Mouse (Mus musculus) kidney, postnatal 14 days (tissue): ENCODE data around the gene Ebf4.
"Not testable (repeated sequence)": the region's sequence is repeated elsewhere in the genome, so short reads cannot be mapped to it uniquely, and the experiment has no call there.

Source experiments
- DNase-seq: peaks from one replicate; pipeline ENCODE4 v3.0.0; 2022; ENCODE audit warnings: mixed read lengths

The Ebf4 gene

GRCm38 (mm10) chr2:130295331-130296133 lies 563 bp downstream of the Ebf4 start:
- peak; percentile 65 for DNase-seq

- DNase-seq = no peak
These were observed 1.3 kb downstream of the Ebf4 start for GRCm38 (mm10) chr2:130296134-130296745.

- no peak for DNase-seq
These were observed 2.6 kb downstream of the Ebf4 start for GRCm38 (mm10) chr2:130297580-130297979.

GRCm38 (mm10) chr2:130303014-130303413 lies 8.0 kb downstream of the Ebf4 start:
- DNase-seq = no peak

- no peak for DNase-seq
These were observed 32.1 kb downstream of the Ebf4 start for GRCm38 (mm10) chr2:130327057-130327456.

GRCm38 (mm10) chr2:130329502-130329901 lies 34.5 kb downstream of the Ebf4 start:
- no peak for DNase-seq

GRCm38 (mm10) chr2:130335112-130335511 lies 40.1 kb downstream of the Ebf4 start:
- DNase-seq = no peak

- DNase-seq = no peak
These were observed 45.7 kb downstream of the Ebf4 start for GRCm38 (mm10) chr2:130340464-130341219.

- no peak for DNase-seq
These were observed 46.2 kb downstream of the Ebf4 start for GRCm38 (mm10) chr2:130341220-130341580.

GRCm38 (mm10) chr2:130350376-130350775 lies 55.4 kb downstream of the Ebf4 start:
- no peak for DNase-seq

GRCm38 (mm10) chr2:130351758-130352339 lies 56.9 kb downstream of the Ebf4 start:
- DNase-seq = no peak

- DNase-seq = no peak
These were observed 58.4 kb downstream of the Ebf4 start for GRCm38 (mm10) chr2:130353411-130353810.

GRCm38 (mm10) chr2:130353889-130354288 lies 58.9 kb downstream of the Ebf4 start:
- no peak for DNase-seq

- DNase-seq = no peak
These were observed 62.6 kb downstream of the Ebf4 start for GRCm38 (mm10) chr2:130357551-130357950.

GRCm38 (mm10) chr2:130358852-130359251 lies 63.9 kb downstream of the Ebf4 start:
- no peak for DNase-seq

- DNase-seq = peak; percentile 69
These were observed 67.6 kb downstream of the Ebf4 start for GRCm38 (mm10) chr2:130362511-130363026.

- DNase-seq = peak; percentile 27
These were observed 70.5 kb downstream of the Ebf4 start for GRCm38 (mm10) chr2:130365211-130366094.

GRCm38 (mm10) chr2:130367386-130367785 lies 72.4 kb downstream of the Ebf4 start:
- DNase-seq = no peak

- not testable (repeated sequence) for DNase-seq
These were observed 78.1 kb downstream of the Ebf4 start for GRCm38 (mm10) chr2:130373026-130373425.

GRCm38 (mm10) chr2:130374951-130375350 lies 80.0 kb downstream of the Ebf4 start:
- DNase-seq = no peak

- DNase-seq = no peak
These were observed 88.2 kb downstream of the Ebf4 start for GRCm38 (mm10) chr2:130383205-130383604.

- DNase-seq = no peak
These were observed 88.9 kb downstream of the Ebf4 start for GRCm38 (mm10) chr2:130383895-130384294.
